Mouse (Mus musculus) liver, embryonic 12.5 days (tissue): Measurements from ENCODE around the gene Ddx52. TPM values are rescaled to one million over a fixed set of nuclear protein-coding genes. Genes with fewer than 3 reads are reported as not detected.
A peak's percentile ranks its signal among the peaks of the same experiment; 100 is the strongest.

ENCODE experiments used
- ATAC-seq: fragments of 200-750 bp; cut with Nextera tagmentation; 2 replicates; pipeline ENCODE4 v1.8.0; 2017; ENCODE audit warnings: moderate number of reproducible peaks, mild to moderate bottlenecking, moderate library complexity
- H3K27ac ChIP-seq: fragments of 300-500 bp; sonication (generic); 2 replicates; pipeline ENCODE4 v1.5.1; 2016; ENCODE audit warnings: mild to moderate bottlenecking
- H3K27me3 ChIP-seq: fragments of 300-500 bp; sonication (generic); replicated peaks from 2 replicates; pipeline ENCODE4 v1.6.1; 2016; ENCODE audit warnings: mild to moderate bottlenecking, moderate library complexity
- H3K36me3 ChIP-seq: fragments of 300-500 bp; sonication (generic); 2 replicates; pipeline ENCODE4 v1.6.1; 2016; ENCODE audit warnings: mild to moderate bottlenecking, moderate library complexity
- H3K4me1 ChIP-seq: fragments of 300-500 bp; sonication (generic); 2 replicates; pipeline ENCODE4 v1.6.1; 2016
- H3K4me2 ChIP-seq: fragments of 300-500 bp; sonication (generic); 2 replicates; pipeline ENCODE4 v1.6.1; 2016; ENCODE audit warnings: mild to moderate bottlenecking, moderate library complexity
- H3K4me3 ChIP-seq: fragments of 300-500 bp; sonication (generic); 2 replicates; pipeline ENCODE4 v1.5.1; 2016; ENCODE audit warnings: mild to moderate bottlenecking, moderate library complexity
- H3K9ac ChIP-seq: fragments of 300-500 bp; sonication (generic); 2 replicates; pipeline ENCODE4 v1.6.1; 2016; ENCODE audit warnings: mild to moderate bottlenecking, moderate library complexity
- H3K9me3 ChIP-seq: fragments of 300-500 bp; sonication (generic); replicated peaks from 2 replicates; pipeline ENCODE4 v1.6.1; 2016; ENCODE audit warnings: mild to moderate bottlenecking, moderate library complexity
- WGBS: fragments of 180-500 bp; shearing (Covaris S2); methylation state at CpG from one replicate; pipeline ENCODE4 v1.1.7; 2016; ENCODE audit not compliant: insufficient replicate concordance; 5-methylcytosine and 5-hydroxymethylcytosine counted together
- polyA plus RNA-seq: library from polyadenylated mRNA; unstranded; fragments of >200 nt; fragmentation: Nextera tagmentation; extraction: Ambion mirVana; gene quantifications from 2 replicates; pipeline ENCODE4 v1.2.1, GENCODE M21; 2016

Ddx52 gene
- polyA plus RNA-seq, 1 experiment from 2014 or later: 27.4 TPM

- H3K4me1 ChIP-seq: peaks cover 23% of the 10 kb centered on the region
- peaks cover 69% of the 10 kb centered on the region for H3K36me3 ChIP-seq
- no peak overlapping the region for H3K9ac ChIP-seq
- H3K9me3 ChIP-seq: no peaks in the 10 kb centered on the region
- WGBS: 74% methylated on average over 7 of the region's 7 CpGs
- H3K4me3 ChIP-seq: no peak overlapping the region
- peak overlapping the region; percentile 44 for H3K4me2 ChIP-seq
- ATAC-seq: no peak
- no peak overlapping the region for H3K27ac ChIP-seq
- H3K27me3 ChIP-seq: no peaks in the 10 kb centered on the region
These were observed 32.9 kb downstream of the Ddx52 start for GRCm38 (mm10) chr11:83974561-83975346.

GRCm38 (mm10) chr11:83975488-83975887, 33.6 kb downstream of the Ddx52 start:
- peaks cover 77% of the 10 kb centered on the region for H3K36me3 ChIP-seq
- H3K27me3 ChIP-seq: no peaks in the 10 kb centered on the region
- ATAC-seq: peak; percentile 80
- H3K4me3 ChIP-seq: no peak overlapping the region
- H3K9ac ChIP-seq: no peak overlapping the region
- no peaks in the 10 kb centered on the region for H3K9me3 ChIP-seq
- peaks cover 23% of the 10 kb centered on the region for H3K4me1 ChIP-seq
- no peak overlapping the region for H3K27ac ChIP-seq
- peak overlapping the region; percentile 44 for H3K4me2 ChIP-seq
- WGBS: 41% methylated on average over 1 of the region's 1 CpGs

GRCm38 (mm10) chr11:83976236-83976977, 34.5 kb downstream of the Ddx52 start:
- 86% methylated on average over 13 of the region's 13 CpGs for WGBS
- no peak overlapping the region for H3K27ac ChIP-seq
- H3K4me3 ChIP-seq: no peak overlapping the region
- no peaks in the 10 kb centered on the region for H3K9me3 ChIP-seq
- peaks cover 78% of the 10 kb centered on the region for H3K36me3 ChIP-seq
- H3K4me2 ChIP-seq: no peak overlapping the region
- ATAC-seq: no peak
- peaks cover 23% of the 10 kb centered on the region for H3K4me1 ChIP-seq
- no peak overlapping the region for H3K9ac ChIP-seq
- no peaks in the 10 kb centered on the region for H3K27me3 ChIP-seq

GRCm38 (mm10) chr11:83977810-83978209, 35.9 kb downstream of the Ddx52 start:
- Histone ChIP-seq H3K9ac (no peak overlapping the region), H3K4me2 (no peak overlapping the region), H3K9me3 (no peaks in the 10 kb centered on the region), H3K27me3 (no peaks in the 10 kb centered on the region), H3K36me3 (peaks cover 78% of the 10 kb centered on the region), H3K4me3 (no peak overlapping the region), H3K4me1 (peaks cover 23% of the 10 kb centered on the region), H3K27ac (no peak overlapping the region)
- ATAC-seq: no peak
- WGBS: 81% methylated on average over 2 of the region's 2 CpGs

- no peak overlapping the region for H3K27ac ChIP-seq
- no peaks in the 10 kb centered on the region for H3K27me3 ChIP-seq
- peaks cover 80% of the 10 kb centered on the region for H3K36me3 ChIP-seq
- H3K9ac ChIP-seq: no peak overlapping the region
- H3K4me3 ChIP-seq: no peak overlapping the region
- ATAC-seq: no peak
- H3K4me1 ChIP-seq: peaks cover 15% of the 10 kb centered on the region
- 75% methylated on average over 6 of the region's 6 CpGs for WGBS
- H3K4me2 ChIP-seq: no peak overlapping the region
- no peaks in the 10 kb centered on the region for H3K9me3 ChIP-seq
These were observed 38.1 kb downstream of the Ddx52 start for GRCm38 (mm10) chr11:83979992-83980391.

- ATAC-seq: no peak
- H3K36me3 ChIP-seq: peaks cover 91% of the 10 kb centered on the region
These were observed 39.5 kb downstream of the Ddx52 start for GRCm38 (mm10) chr11:83981338-83981737.

GRCm38 (mm10) chr11:83991701-83992100, 49.8 kb downstream of the Ddx52 start:
- Histone ChIP-seq H3K9me3 (no peaks in the 10 kb centered on the region), H3K4me3 (no peak overlapping the region), H3K27ac (no peak overlapping the region), H3K36me3 (peaks cover 93% of the 10 kb centered on the region), H3K4me2 (no peak overlapping the region), H3K27me3 (no peaks in the 10 kb centered on the region), H3K4me1 (no peaks in the 10 kb centered on the region), H3K9ac (no peak overlapping the region)
- WGBS: 79% methylated on average over 4 of the region's 4 CpGs
- ATAC-seq: no peak

More at GRCm38 (mm10) chr11:83981338-83981737, 39.5 kb downstream of the Ddx52 start:
- Histone ChIP-seq H3K4me2 (no peak overlapping the region), H3K4me3 (no peak overlapping the region), H3K27ac (no peak overlapping the region), H3K9me3 (no peaks in the 10 kb centered on the region), H3K9ac (no peak overlapping the region), H3K4me1 (peaks cover 2% of the 10 kb centered on the region; the same call in 1 of the 2 replicates), H3K27me3 (no peaks in the 10 kb centered on the region)
- 82% methylated on average over 10 of the region's 10 CpGs for WGBS

- Histone ChIP-seq H3K36me3 (peaks cover 93% of the 10 kb centered on the region), H3K27ac (no peak overlapping the region)
These were observed 51.6 kb downstream of the Ddx52 start for GRCm38 (mm10) chr11:83993428-83993827.

GRCm38 (mm10) chr11:83994481-83994880, 52.6 kb downstream of the Ddx52 start:
- H3K36me3 ChIP-seq: peaks cover 95% of the 10 kb centered on the region
- no peak overlapping the region for H3K4me2 ChIP-seq
- no peaks in the 10 kb centered on the region for H3K9me3 ChIP-seq
- 88% methylated on average over 3 of the region's 3 CpGs for WGBS
- no peaks in the 10 kb centered on the region for H3K27me3 ChIP-seq
- H3K27ac ChIP-seq: no peak overlapping the region
- H3K4me1 ChIP-seq: no peaks in the 10 kb centered on the region
- H3K9ac ChIP-seq: no peak overlapping the region
- ATAC-seq: no peak
- H3K4me3 ChIP-seq: no peak overlapping the region

More at GRCm38 (mm10) chr11:83993428-83993827, 51.6 kb downstream of the Ddx52 start:
- H3K9ac ChIP-seq: no peak overlapping the region
- no peak for ATAC-seq
- H3K4me1 ChIP-seq: no peaks in the 10 kb centered on the region
- WGBS: 82% methylated on average over 2 of the region's 2 CpGs
- H3K4me2 ChIP-seq: no peak overlapping the region
- H3K4me3 ChIP-seq: no peak overlapping the region
- no peaks in the 10 kb centered on the region for H3K27me3 ChIP-seq
- H3K9me3 ChIP-seq: no peaks in the 10 kb centered on the region

GRCm38 (mm10) chr11:83995535-83995950, 53.7 kb downstream of the Ddx52 start:
- H3K4me3 ChIP-seq: no peak overlapping the region
- H3K27ac ChIP-seq: no peak overlapping the region
- H3K4me2 ChIP-seq: no peak overlapping the region
- no peak for ATAC-seq
- H3K36me3 ChIP-seq: peaks cover 92% of the 10 kb centered on the region
- H3K9ac ChIP-seq: no peak overlapping the region
- H3K27me3 ChIP-seq: no peaks in the 10 kb centered on the region
- no peaks in the 10 kb centered on the region for H3K9me3 ChIP-seq
- 80% methylated on average over 2 of the region's 2 CpGs for WGBS
- no peaks in the 10 kb centered on the region for H3K4me1 ChIP-seq

- no peak for ATAC-seq
- Histone ChIP-seq H3K9ac (no peak overlapping the region), H3K9me3 (no peaks in the 10 kb centered on the region), H3K27ac (no peak overlapping the region), H3K36me3 (peaks cover 92% of the 10 kb centered on the region), H3K4me2 (no peak overlapping the region), H3K27me3 (no peaks in the 10 kb centered on the region), H3K4me1 (no peaks in the 10 kb centered on the region), H3K4me3 (no peak overlapping the region)
- 79% methylated on average over 5 of the region's 5 CpGs for WGBS
These were observed 55.5 kb downstream of the Ddx52 start for GRCm38 (mm10) chr11:83997171-83997868.

GRCm38 (mm10) chr11:83998993-83999392, 57.1 kb downstream of the Ddx52 start:
- no peak overlapping the region for H3K4me2 ChIP-seq
- peaks cover 93% of the 10 kb centered on the region for H3K36me3 ChIP-seq
- H3K4me3 ChIP-seq: no peak overlapping the region
- no peak overlapping the region for H3K9ac ChIP-seq
- no peaks in the 10 kb centered on the region for H3K9me3 ChIP-seq
- ATAC-seq: no peak
- no peaks in the 10 kb centered on the region for H3K27me3 ChIP-seq
- no peaks in the 10 kb centered on the region for H3K4me1 ChIP-seq
- 90% methylated on average over 3 of the region's 3 CpGs for WGBS
- no peak overlapping the region for H3K27ac ChIP-seq
